Mouse (Mus musculus) retina, postnatal 1 day (tissue): Measurements from ENCODE around the gene Myo1b.

Source experiments
- DNase-seq: peaks from one replicate; pipeline ENCODE4 v3.0.0-alpha.2; 2012

Myo1b gene

DNA sequence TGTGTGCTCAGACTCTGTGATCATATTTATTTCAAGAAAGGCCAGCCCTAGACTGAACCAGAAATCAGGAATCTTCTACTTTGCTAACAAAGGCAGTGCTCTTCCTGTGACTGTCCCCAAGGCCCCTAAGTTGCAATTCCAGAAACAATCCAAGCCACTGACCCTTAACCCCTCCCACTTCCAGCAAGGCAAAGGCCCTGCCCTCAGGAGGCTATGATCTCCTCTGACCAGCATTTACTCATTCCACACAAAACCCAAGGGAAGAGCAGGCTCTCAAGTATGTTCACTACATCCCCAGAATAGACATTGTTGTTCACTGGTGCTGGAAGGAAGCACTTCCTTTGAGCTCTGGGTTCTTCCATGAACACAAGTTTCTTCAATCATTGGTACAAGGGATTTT, 135.5 kb downstream of the Myo1b start:
- no peak for DNase-seq

DNA sequence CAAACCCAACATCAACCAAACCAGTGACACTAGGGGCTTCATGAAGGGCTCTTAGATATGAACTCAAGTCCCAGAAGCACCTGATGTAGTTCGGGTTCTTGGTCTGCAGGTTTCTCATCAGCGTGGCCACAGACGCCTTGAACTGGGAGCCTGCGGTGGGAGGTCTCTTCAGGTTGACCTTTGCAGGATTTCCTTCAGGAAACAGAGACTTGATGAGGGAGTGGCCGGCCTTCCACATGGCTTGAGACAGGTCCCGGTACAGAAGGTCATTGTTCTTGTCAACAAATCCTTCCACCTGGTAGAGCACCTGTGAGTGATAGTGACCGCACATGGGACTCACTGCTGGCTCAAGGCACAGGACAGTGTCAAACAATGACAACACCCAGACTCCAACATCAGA, 137.6 kb downstream of the Myo1b start:
- DNase-seq = no peak

DNA sequence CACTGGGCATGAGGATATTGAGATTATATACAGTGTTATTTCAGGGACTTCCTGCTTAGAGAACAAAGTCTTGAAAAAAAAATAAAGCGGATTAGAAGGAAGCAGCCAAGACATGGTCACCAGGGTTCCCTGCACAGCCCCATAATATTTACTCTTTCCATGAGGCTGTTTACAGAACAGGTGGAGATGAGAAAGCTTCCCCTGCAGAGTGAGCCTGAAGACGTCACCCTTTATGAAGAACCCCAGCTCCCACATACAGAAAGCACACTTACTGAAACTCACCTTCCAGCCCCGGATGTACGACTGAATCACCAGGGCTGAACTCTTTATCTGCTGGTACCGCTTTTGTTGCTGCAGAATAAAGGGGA, 145.4 kb downstream of the Myo1b start:
- DNase-seq = no peak

DNA sequence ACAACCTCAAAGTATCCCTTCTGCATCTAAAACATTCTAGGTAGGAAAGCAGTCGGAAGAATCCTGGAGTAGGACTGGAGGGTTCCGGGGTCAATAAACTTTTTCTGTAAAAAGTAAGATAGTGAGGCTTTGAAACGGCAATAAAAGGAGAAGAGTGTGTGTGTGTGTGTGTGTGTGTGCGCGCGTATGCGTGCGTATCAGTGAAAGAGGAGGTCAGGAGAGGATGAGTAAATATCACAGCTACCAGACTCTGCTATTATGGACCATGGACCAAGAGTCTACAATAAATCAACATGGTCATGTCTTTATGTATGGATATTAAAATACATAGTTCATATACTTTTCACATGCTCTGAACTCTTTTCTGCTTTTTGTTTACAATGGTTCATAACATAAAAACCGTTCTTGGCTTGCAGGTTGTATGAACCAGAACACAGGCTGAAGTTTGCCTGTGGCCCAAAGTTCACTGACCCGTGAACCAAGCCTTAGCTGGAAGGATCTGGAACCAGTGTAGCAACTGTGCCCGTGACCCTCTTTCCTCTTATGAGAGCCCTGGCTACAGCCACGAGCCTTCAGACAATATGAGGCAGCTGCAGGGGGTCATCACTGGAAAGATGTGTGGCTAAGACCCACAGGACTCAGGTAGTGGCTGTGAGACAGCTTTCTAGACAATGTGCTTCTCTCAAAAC, 145.9 kb downstream of the Myo1b start:
- no peak for DNase-seq

DNA sequence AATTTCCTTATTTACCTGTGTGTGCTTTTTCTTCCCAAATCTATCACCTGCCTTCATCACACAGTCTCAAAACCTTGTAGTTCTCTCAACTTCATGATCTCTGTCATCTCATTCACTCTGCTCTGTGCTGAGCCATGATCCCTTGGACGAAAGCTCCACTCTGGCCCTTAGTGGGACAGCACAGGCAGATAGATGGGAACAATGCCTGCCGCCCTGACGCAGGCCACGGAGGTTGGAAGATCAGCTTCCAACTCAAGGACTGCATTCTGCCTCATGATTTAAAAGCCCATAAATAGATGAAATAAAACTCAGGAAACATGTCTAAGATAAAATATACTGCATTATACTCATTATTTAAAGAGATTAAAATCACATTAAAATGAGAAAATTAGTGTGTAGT, 149.6 kb downstream of the Myo1b start:
- DNase-seq = no peak

DNA sequence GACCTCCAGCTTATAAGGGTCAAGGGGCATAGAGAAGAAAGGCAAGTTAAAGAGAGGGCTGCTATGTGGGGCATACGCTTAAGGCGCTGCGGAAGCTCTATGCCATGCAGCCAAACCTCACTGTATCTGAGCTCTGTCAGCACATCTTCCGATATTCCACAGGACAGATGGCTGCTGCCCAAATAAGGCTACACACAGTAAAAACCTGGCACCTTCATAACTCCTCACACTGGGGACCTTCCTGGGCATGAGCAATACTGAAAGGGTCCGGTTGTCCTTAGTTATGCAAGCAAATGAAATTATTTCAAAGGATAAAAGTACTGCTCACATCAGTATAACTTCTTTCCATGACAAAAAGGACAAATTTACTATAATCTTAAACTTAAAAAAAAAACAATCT, 150.7 kb downstream of the Myo1b start:
- DNase-seq = no peak

DNA sequence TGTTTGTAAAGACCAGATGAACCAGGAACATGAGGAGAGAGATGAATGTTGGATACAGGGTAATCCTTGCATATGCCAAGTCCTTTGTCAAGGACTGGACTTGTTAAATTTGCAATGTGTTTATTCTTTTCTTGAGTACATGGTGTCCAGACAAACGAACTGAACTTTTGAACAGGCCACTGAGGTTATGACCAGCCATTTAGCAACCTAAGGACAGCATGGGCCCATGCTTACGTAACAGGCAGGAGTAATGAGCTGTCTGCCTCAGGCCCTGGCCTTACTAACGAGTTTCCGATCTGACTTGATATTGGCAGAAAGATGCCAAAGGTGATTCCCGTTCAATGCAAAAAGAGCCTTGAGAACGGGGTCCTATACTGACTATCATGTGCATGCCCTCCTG, 156.2 kb downstream of the Myo1b start:
- no peak for DNase-seq

DNA sequence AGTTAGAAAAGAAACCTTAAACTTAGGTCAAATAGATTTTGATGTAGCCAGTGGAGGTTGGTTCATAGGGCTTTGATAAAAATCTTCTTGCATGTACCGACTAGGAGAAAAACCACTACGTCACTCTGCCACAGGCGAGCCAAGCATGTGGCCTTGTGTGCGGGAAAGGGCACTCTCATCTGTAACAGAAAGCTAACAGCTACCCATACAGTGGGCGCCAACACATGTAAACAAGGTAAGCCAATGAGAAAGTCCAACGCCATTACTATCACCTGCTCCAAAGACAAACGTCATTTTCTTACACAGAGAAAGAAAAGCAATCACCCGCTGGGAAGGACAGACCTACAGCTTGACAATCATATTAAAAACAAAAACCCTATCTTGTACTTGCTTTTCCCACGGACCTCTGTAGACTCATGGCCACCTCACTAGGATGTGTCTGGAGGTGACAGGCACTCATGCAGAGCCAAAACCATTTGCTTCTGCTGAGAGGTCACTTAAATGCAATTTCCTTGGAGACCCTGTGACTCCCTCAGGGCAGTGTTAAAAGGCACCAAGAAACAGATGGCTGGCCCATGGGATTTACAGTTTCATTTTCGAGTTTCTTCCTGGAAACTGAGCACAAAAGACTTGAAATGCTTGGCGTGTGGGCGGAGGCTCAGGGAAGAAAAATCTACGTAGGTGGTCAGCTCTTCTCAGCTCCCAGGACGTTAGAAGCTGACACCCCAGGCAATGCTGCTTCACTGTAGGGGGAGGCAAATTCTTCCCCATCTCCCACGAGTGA, 157.4 kb downstream of the Myo1b start:
- peak; percentile 16 for DNase-seq

DNA sequence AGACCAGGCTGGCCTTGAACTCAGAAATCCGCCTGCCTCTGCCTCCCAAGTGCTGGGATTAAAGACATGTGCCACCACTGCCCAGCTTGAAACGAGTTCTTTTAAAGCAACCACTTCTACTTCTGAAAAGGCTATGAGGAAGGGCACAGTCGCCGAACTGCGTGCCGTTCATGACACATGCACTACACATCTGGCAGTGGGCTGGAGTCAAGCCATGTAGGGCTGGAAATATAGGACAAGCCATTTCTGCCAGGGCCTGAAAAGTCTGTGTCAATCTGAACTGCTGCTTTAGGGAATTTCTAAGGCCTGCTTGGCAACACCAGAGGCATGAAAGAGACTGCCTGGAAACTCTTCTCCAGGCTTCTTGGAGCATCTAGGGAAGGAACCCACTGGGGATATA, 162.2 kb downstream of the Myo1b start:
- DNase-seq = no peak

DNA sequence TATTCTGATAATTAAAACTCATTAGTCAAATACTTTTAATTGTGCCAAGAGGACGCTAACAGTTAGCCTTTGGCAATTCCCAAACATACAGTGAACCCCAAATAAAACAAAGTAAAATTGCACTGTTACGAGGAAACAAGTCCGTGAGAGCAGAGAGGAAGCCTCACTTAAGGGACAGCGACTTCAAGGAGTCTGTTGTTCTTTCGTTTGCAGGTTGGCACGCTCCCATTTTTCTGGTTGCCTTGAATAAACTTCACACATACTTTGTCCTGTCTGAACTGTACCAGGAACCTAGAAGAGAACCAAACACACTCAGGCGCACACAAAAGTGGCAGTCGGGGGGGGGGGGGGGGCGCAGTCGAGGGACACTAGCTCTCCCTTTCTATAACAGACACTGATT, 164.9 kb downstream of the Myo1b start:
- no peak for DNase-seq

DNA sequence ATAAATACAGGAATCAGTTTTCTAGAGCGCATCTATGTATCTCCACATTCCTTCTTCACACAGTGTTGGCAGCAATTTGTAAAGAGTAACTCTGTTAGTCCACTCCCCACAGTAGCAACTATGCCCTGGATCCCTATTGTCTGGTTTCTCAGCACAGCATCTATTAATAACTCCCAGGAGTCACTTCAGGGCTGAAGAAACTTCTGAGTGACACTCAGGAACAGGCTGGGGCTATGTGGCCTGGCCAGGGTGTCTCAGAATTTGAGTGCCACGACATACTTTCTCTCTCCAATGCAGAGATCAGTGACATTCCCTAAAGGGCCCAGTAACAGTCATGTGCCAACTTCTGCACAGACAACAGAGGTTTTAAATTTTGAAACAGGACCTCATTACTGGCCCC, 167.6 kb downstream of the Myo1b start:
- peak; percentile 17 for DNase-seq

DNA sequence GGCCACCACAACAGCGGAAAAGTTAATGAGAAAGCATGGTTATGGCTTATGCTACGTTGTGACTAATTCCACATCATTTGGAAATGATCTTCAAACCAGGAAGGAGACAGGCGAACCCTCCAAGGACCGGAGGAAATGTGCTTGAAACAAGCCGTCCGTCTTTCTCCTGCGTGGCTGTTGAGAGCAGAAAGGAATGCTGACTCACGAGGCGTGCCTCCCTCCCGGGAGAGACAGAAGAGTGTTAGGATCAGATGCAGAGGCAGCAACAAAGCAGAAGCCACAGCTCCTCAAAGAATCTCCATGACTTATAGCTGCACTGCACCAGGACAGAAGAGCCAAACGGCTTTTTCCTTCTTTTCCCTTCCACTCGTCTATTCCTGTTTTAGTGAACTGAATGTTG, 168.4 kb downstream of the Myo1b start:
- peak; percentile 56 for DNase-seq

DNA sequence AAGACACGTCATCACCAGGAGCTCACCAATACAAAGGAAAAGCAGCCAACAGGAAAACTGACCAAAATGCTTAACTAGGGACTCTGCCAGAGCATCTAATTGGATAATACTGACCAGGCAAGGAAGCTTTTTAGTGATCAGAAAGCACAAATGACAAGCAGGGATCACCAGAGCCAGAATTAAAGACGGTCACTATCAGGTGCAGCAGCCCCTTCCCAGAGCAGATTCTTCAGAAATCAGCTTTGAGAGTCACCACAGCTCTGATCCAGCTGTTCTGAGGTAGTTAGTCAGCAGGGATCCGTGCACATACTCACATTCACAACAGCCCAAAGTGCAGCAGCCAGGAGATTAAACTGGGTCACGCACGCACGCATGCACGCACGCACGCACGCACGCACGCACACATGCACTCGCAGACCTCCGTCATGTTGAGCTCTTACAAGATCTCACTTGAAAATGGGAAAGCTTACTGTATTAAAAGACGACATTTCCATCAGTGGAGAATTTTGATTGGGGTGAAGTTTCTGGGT, 169.1 kb downstream of the Myo1b start:
- peak; percentile 57 for DNase-seq

DNA sequence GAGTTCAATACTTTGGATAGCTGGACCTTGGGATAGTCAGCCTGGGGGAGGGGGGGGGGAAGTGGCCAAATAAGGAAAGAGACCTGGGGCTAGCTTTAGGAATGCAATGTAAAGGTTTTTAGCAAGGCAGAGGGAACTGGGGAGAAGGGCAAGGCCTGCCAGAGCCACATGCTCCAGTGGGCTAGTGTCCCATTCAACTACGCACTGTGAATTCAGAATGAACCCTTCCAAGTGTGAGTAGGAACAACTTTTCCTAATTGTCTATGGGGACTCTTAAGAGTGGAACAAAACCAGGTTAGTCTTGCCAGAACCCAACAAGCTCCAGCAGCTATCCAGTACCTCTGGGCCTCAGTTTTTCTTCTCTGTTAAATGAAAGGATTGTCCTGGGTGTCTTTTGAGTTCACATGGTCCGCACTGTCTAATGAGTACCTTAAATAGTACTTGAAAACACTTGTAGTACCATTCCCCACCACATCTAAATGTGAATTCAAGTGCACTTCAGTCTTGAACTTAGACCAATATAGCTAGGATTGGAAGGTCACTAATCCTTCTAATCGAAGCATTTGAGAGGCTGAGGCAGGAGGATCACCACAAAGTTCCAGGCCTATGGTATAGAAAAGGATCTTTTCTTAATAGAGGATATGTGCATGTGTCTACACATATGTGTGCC, 172.0 kb downstream of the Myo1b start:
- no peak for DNase-seq

DNA sequence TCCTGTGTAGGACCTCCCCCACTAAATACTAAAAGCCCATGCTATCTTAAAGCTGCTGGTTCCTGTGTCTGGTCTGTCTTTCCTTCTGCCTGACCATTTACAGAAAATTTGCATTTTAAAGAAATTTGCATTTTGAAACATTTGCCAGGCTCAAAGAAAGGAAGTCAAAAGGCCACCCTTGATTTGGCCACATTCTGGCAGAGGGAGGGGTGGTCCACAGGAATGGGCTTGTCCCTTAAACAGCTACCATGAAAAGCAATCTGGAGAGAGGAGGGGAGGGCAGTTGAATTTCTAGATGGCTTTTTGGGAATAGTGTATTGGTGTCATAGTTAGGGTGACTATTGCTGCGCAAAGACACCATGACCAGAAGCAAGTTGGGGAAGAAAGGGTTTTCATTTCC, 173.3 kb downstream of the Myo1b start:
- no peak for DNase-seq

DNA sequence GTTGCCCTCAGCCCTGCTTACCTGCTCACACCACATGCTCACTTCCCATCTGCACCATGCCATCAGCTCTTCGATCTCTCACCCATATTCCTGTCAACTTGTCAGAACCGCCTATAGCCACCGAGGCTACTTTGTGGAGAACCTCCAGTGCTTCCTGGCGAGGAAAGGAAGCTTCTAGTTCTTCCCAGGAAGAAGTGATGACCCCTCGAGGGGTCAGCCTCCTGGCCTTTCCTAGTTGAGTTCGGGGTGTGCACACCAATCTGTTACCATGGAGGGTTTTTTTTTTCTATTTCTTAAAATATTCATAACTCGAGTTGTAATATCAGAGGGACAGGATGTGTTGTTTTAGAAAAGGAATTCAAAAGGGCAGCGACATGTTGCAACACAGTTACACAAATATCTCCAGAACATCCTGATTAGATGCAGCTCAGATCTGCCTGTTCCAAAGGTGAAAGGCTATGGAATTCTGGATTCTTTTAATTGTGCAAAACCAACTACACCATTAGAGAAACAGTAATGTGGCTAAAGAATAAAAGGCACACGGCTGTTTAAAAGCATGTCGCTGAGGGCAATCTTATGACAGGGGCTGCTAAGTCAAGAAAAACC, 175.1 kb downstream of the Myo1b start:
- no peak for DNase-seq

DNA sequence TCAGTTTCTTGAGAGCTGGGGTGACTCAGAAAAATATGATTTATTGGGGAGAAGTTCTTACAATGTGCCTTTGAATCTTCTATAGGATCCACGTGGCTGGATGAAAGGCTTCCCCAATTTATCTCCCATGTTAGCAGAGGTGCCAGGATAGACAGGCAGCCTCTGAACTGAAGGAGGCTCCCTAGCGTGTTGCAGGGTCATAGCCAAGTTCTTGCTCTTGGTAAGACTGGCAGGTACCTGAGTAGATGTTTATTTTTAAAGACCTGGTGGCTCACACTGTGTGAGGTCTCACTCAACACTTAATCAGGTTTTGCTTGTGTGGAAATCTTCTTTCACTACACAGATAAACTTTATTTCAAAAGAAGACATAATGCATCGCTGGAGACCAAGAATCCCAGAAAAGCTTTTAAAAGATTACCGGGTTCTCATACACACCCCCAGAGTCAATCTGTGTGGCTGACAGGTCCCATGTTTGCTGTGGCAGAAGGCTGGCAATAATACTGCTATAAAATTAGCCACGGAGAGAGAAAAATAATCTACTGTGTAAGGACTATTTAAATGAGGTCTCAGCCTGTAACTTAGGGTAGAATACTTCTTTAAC, 176.5 kb downstream of the Myo1b start:
- no peak for DNase-seq

DNA sequence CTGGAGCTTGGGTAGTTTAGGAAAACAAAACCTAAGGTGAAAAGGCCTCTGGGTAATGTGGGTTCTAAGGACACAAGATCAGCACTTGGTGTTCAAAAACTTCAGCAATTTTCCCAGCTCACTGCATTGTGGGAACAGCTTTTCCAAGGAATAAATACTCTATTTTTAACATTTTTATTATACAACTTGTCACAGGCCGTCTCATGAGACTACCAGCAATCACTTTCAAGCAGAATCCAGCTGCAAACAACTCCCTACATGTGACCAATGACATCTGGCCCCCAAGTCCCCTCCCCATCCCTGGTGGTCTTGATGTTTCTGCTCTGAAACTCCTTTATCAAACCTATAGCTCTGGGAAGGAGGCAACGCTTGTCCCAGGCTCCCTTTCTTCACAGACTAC, 179.0 kb downstream of the Myo1b start:
- no peak for DNase-seq

DNA sequence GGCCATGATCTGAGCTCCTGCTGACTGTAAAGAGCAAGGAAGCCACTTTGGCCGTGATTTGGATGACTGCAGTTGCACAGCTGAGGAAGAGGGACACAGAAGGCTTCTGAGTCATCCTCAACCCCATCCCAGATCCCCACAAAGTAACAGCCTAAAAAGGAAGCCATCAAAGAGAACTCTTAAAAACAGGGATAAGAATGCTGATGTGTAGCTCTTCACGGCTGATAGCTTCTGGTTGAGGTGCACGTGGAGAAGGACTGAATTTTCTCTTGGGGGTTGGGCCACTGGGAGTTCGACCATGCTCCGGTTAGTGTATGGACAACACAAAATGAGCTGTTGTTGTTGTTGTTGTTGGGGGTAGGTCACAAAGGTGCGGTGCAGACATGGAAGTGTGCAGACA, 181.2 kb downstream of the Myo1b start:
- DNase-seq = no peak

DNA sequence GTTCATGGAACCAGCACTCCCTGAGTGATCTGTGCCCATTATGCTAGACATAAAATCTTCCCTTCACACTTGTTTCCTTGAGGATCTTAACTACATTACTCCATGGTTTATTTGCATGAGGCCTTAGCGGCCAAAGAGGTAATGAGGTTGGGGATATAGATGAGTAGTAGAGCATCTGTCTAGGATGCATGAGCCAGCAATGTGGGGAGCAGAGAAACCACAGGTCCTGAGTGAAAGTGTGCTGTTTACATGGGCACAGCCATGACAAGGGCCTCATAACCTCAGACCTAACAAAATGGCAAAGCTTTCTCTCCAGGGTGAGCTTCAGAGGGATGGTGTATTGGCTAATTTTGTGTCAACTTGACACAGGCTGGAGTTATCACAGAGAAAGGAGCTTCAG, 186.5 kb downstream of the Myo1b start:
- DNase-seq = no peak

DNA sequence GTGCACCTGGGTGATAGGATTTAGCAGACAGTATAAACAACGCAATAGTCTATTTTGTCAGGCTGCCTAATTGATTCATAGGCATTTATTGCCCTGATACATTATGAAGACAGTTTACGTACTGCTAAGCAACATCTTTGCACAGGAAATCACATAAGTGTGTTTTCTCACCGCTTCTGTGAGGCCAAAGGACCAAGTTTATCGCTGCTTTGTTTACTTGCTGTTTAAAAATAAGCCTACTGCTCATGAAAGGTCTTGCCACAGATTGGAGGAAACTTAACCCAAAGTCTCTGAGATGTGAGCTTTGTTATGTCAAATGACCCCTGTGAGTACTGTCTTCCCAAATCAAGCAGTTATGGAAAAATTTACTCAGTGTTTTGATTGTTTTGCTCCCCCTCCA, 187.1 kb downstream of the Myo1b start:
- DNase-seq = no peak

DNA sequence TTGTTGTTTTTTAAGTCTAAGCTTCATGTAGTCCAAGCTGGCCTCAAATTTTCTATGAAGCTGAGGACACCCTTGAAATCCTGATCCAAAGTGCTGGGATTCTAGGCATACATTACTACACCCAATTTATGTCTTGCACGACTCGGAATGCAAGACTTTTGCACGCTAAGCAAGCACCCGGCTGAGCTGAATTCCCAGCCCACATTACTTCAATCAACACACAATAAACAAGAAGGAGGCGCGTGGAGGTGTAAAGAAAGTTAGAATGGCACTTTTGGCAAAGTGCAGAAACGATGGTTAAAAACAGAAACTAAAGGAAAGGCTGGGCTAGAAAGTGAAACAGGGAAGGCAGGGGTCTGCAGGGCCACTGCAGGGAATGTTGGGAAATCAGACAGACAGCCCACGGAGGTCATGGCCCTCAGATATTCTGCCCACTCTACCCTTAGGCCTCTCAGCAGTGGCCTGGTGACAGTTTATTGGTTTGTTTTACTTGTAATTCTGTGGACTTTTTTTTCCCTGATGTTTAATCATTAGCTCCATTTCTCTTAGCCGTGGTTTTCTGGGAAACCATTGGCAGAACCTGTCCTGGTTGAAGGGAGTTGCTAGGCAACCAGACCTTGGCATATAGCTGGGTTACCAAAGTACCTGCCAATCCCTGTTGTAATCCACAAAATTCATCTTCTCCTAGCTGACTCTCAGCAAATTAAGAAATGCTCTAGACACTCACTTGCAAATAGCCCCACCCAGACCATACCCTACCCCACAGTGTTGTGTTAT, 195.8 kb downstream of the Myo1b start:
- no peak for DNase-seq
